ENCODE assay signal across 12 mouse cellular contexts in genomic region chr4:127054522-127055198, GRCm38 (mm10). TPM values are rescaled to one million over a fixed set of nuclear protein-coding genes. Genes with fewer than 3 reads are reported as not detected.
DNase-seq lines count a peak whose midpoint lies in the region; ATAC-seq and TF ChIP-seq lines count a peak whose summit lies in the region.
"Had no signal": no experiment of that assay in that cellular context is flagged by ENCODE, and none has a peak within 500 bp of the region (broad histone marks: within the 10 kb centered on the region; RNA-seq: fewer than 3 reads in every experiment).

No protein-coding gene starts in this region.

- no peak; the same call in 1 of the 2 replicates for TF ChIP-seq RAD21 in CH12.LX (IDR thresholded peaks at IDR 0.05; ENCODE audit: low read depth, low read length)

- no peak for TF ChIP-seq POLR2A in CH12.LX (IDR thresholded peaks at IDR 0.05; ENCODE audit: low read depth, low read length)

- peaks cover 0 to 17% of the 10 kb centered on the region in 2 experiments; a peak in 2 of 4 replicates for H3K4me1 ChIP-seq in CH12.LX (ENCODE audit: control insufficient read depth in 1 of 2, insufficient read depth in 2 of 2)
- peaks cover 6% of the 10 kb centered on the region for H3K4me1 ChIP-seq in liver, embryonic 13.5 days (replicated peaks)
- H3K4me1 ChIP-seq: heart, embryonic 15.5 days had no signal

- dilution Hi-C loops in CH12.LX (cut with MboI; ENCODE audit: extremely low pct_ligation_motif_present, extremely low pct_unique_long_range_greater_than_20kb, low sequenced_read_pairs), result no loop called here

- no peaks in the 10 kb centered on the region for H3K9me3 ChIP-seq in CH12.LX (replicated peaks; ENCODE audit: low read length)
- H3K9me3 ChIP-seq in liver, embryonic 13.5 days (replicated peaks), result no peaks in the 10 kb centered on the region
- H3K9me3 ChIP-seq: heart, embryonic 15.5 days had no signal

- WGBS in liver, embryonic 13.5 days (ENCODE audit: insufficient replicate concordance), result 53% methylated on average over 7 of the region's 7 CpGs

- no peak overlapping the region for H3K27ac ChIP-seq in layer of hippocampus, adult 2 months
- H3K27ac ChIP-seq in CH12.LX (ENCODE audit: insufficient read depth, low read depth), result no peak overlapping the region
- H3K27ac ChIP-seq in liver, embryonic 13.5 days, result no peak overlapping the region
- H3K27ac ChIP-seq: heart, embryonic 15.5 days had no signal

- DNase-seq in layer of hippocampus, adult 2 months (ENCODE audit: low spot score in 2 of 2), result no peak
- no peak for DNase-seq in layer of hippocampus, adult 18-20 months (ENCODE audit: low spot score in 2 of 2)
- no peak for DNase-seq in CH12.LX (ENCODE audit: extremely low read depth)
- no peak for DNase-seq in Patski (ENCODE audit: low read depth, low spot score)
- no peak for DNase-seq in liver, embryonic 13.5 days
- no peak for DNase-seq in adrenal gland, adult 2 months
- DNase-seq in left cerebral cortex, postnatal 10 days (ENCODE audit: extremely low spot score in 1 of 2, low spot score in 2 of 2), result no peak
- no peak for DNase-seq in heart, postnatal 36 days
- DNase-seq: kidney, postnatal 36 days; lung, postnatal 14 days had no signal

- H3K79me2 ChIP-seq in CH12.LX (replicated peaks; ENCODE audit: control insufficient read depth, extremely low read depth, insufficient read depth, poor library complexity, severe bottlenecking), result peaks cover 27% of the 10 kb centered on the region

- peak; percentile 69 for TF ChIP-seq CTCF in layer of hippocampus, adult 2 months (conservative IDR thresholded peaks at IDR 0.05)
- TF ChIP-seq CTCF in CH12.LX (conservative IDR thresholded peaks at IDR 0.05 in 1 of 2, IDR thresholded peaks at IDR 0.05 in 1 of 2; ENCODE audit: low read depth in 2 of 2, low read length in 2 of 2) (peak; percentile 46; a peak in 3 of 4 replicates), Patski (IDR thresholded peaks at IDR 0.05) (peak; percentile 66)

- H3K9ac ChIP-seq in CH12.LX (ENCODE audit: insufficient read depth, low read depth), result no peak overlapping the region
- no peak overlapping the region for H3K9ac ChIP-seq in liver, embryonic 13.5 days
- H3K9ac ChIP-seq: heart, embryonic 15.5 days had no signal

- no peak overlapping the region for H3K4me2 ChIP-seq in CH12.LX (ENCODE audit: insufficient read depth, low read depth, poor library complexity, severe bottlenecking)
- no peak overlapping the region for H3K4me2 ChIP-seq in liver, embryonic 13.5 days
- H3K4me2 ChIP-seq: heart, embryonic 15.5 days had no signal

- in situ Hi-C loops in CH12.LX (cut with MboI; ENCODE audit: low pct_ligation_motif_present, low pct_unique_long_range_greater_than_20kb, low sequenced_read_pairs), result no loop called here
- in situ Hi-C loops in Patski (cut with MboI; ENCODE audit: low pct_unique_long_range_greater_than_20kb), result no loop called here

- H3K27me3 ChIP-seq in CH12.LX (replicated peaks) (no peaks in the 10 kb centered on the region), Patski (no peaks in the 10 kb centered on the region)
- no peaks in the 10 kb centered on the region for H3K27me3 ChIP-seq in liver, embryonic 13.5 days
- H3K27me3 ChIP-seq: heart, embryonic 15.5 days had no signal

- intact Hi-C loops in left cerebral cortex, postnatal 10 days (cut with DNase I), result no loop called here
- intact Hi-C loops in heart, postnatal 36 days (cut with DNase I), result no loop called here

- ATAC-seq in Patski, result no peak
- peak; percentile 26; the same call in 1 of the 2 replicates for ATAC-seq in liver, embryonic 13.5 days (ENCODE audit: low read depth)
- ATAC-seq: hindbrain, embryonic 16.5 days had no signal

- POLR2A ChIA-PET in Patski (lab: Charles Lee), result no interaction called here

- no peak overlapping the region for H3K4me3 ChIP-seq in layer of hippocampus, adult 2 months
- no peak overlapping the region for H3K4me3 ChIP-seq in CH12.LX (replicated peaks in 1 of 3; ENCODE audit: low read depth in 2 of 3, low read length in 2 of 3, poor library complexity in 1 of 3)
- no peak overlapping the region for H3K4me3 ChIP-seq in liver, embryonic 13.5 days (replicated peaks)
- H3K4me3 ChIP-seq: heart, embryonic 15.5 days had no signal

- no peak for TF ChIP-seq EP300 in CH12.LX (IDR thresholded peaks at IDR 0.05; ENCODE audit: low read length)

- peaks cover 27 to 79% of the 10 kb centered on the region in 2 experiments for H3K36me3 ChIP-seq in CH12.LX (replicated peaks in 1 of 2; ENCODE audit: control insufficient read depth in 1 of 2, insufficient read depth in 1 of 2, low read length in 1 of 2)
- H3K36me3 ChIP-seq in liver, embryonic 13.5 days, result peaks cover 68% of the 10 kb centered on the region

- CTCF ChIA-PET in Patski (lab: Charles Lee), result interaction anchor here (0.8 to 1.6 kb wide), 2 partner anchors 9 to 21 kb away, joined by 3 read pairs; no protein-coding TSS in a partner anchor

TF ChIP-seq in CH12.LX, 34 proteins besides CTCF, POLR2A, EP300 and RAD21:
- TF ChIP-seq MAZ (IDR thresholded peaks at IDR 0.05; ENCODE audit: low read depth, low read length) (no peak), BHLHE40 (IDR thresholded peaks at IDR 0.05; ENCODE audit: low read depth, low read length) (no peak), CHD2 (IDR thresholded peaks at IDR 0.05; ENCODE audit: low read length) (no peak), MYC (IDR thresholded peaks at IDR 0.05; ENCODE audit: low read depth, low read length) (peak; percentile 37; the same call in 1 of the 2 replicates)

RNA-seq across cellular contexts. Expression of gene Zmym1, which starts 6.3 kb away (rescaled TPM):
- 10 to 100 TPM; 12.9 to 14.3 TPM for total RNA-seq in layer of hippocampus, adult 2 months (2021)
- total RNA-seq in layer of hippocampus, adult 18-20 months (2021), result 10 to 100 TPM; 14.4 to 16.0 TPM
- 9.5 and 13.4 TPM in 2 replicates for total RNA-seq in CH12.LX (2012; rRNA removed)
- total RNA-seq in CH12.LX (2014; rRNA removed), result 25.0 and 26.5 TPM in 2 replicates
- 20.4 and 23.5 TPM in 2 replicates for polyA plus RNA-seq in CH12.LX (2012; ENCODE audit: insufficient read length, low read depth)
- 5.7 TPM for polyA plus RNA-seq in Patski (2021)
- polyA plus RNA-seq in liver, embryonic 13.5 days (2015; fragmentation: Nextera tagmentation; extraction: Ambion mirVana), result 10.4 and 14.6 TPM in 2 replicates
- total RNA-seq in adrenal gland, adult 2 months (2021), result 1 to 10 TPM; 5.9 to 7.3 TPM
- 0.47 TPM in 2 replicates for polyA plus RNA-seq in adrenal gland, adult 2 months (2012; rRNA removed)
- 10 to 100 TPM; 12.6 to 12.8 TPM for total RNA-seq in left cerebral cortex, postnatal 10 days (2021)
- total RNA-seq in heart, postnatal 36 days (2021), result 1 to 10 TPM; 5.2 to 5.9 TPM

RNA-seq across cellular contexts. Expression of gene Zmym6, which starts 22.5 kb away (rescaled TPM):
- total RNA-seq in layer of hippocampus, adult 2 months (2021), result 10 to 100 TPM; 34.9 to 41.7 TPM
- total RNA-seq in layer of hippocampus, adult 18-20 months (2021), result 10 to 100 TPM; 35.7 to 37.7 TPM
- total RNA-seq in CH12.LX (2012; rRNA removed), result 6.4 and 7.8 TPM in 2 replicates
- total RNA-seq in CH12.LX (2014; rRNA removed), result 8.1 and 11.1 TPM in 2 replicates
- 9.1 and 10.2 TPM in 2 replicates for polyA plus RNA-seq in CH12.LX (2012; ENCODE audit: insufficient read length, low read depth)
- polyA plus RNA-seq in Patski (2021), result 20.9 TPM
- 3.4 and 5.0 TPM in 2 replicates for polyA plus RNA-seq in liver, embryonic 13.5 days (2015; fragmentation: Nextera tagmentation; extraction: Ambion mirVana)
- total RNA-seq in adrenal gland, adult 2 months (2021), result 10 to 100 TPM; 14.2 to 15.3 TPM
- 1.7 and 1.9 TPM in 2 replicates for polyA plus RNA-seq in adrenal gland, adult 2 months (2012; rRNA removed)
- 10 to 100 TPM; 32.8 to 35.7 TPM for total RNA-seq in left cerebral cortex, postnatal 10 days (2021)
- 1 to 10 TPM; 8.0 to 8.9 TPM for total RNA-seq in heart, postnatal 36 days (2021)

RNA-seq across cellular contexts. Expression of gene Sfpq, which starts 33.5 kb away (rescaled TPM):
- 100 to 1,000 TPM; 279 to 306 TPM for total RNA-seq in layer of hippocampus, adult 2 months (2021)
- 100 to 1,000 TPM; 271 to 272 TPM for total RNA-seq in layer of hippocampus, adult 18-20 months (2021)
- total RNA-seq in CH12.LX (2012; rRNA removed), result 170 and 228 TPM in 2 replicates
- 146 and 199 TPM in 2 replicates for total RNA-seq in CH12.LX (2014; rRNA removed)
- polyA plus RNA-seq in CH12.LX (2012; ENCODE audit: insufficient read length, low read depth), result 560 and 668 TPM in 2 replicates
- polyA plus RNA-seq in Patski (2021), result 312 TPM
- polyA plus RNA-seq in liver, embryonic 13.5 days (2015; fragmentation: Nextera tagmentation; extraction: Ambion mirVana), result 35.2 and 39.2 TPM in 2 replicates
- total RNA-seq in adrenal gland, adult 2 months (2021), result 100 to 1,000 TPM; 122 to 268 TPM
- polyA plus RNA-seq in adrenal gland, adult 2 months (2012; rRNA removed), result 67.9 and 79.2 TPM in 2 replicates
- 100 to 1,000 TPM; 283 to 303 TPM for total RNA-seq in left cerebral cortex, postnatal 10 days (2021)
- total RNA-seq in heart, postnatal 36 days (2021), result 10 to 100 TPM; 72.2 to 78.2 TPM
